Mouse (Mus musculus): Measurements from ENCODE around the gene Mief1.
A peak's percentile ranks its signal among the peaks of the same experiment; 100 is the strongest.

The Mief1 gene

GRCm38 (mm10) chr15:80263610-80264575 is 30.1 kb downstream of the Mief1 start, which contains the start of gene Rps19bp1:
Gene Rps19bp1 (minus strand): TSS chr15:80264315.
- peak; percentile 96 for DNase-seq (ENCODE audit: low read depth)

GRCm38 (mm10) chr15:80266281-80266680 is 32.5 kb downstream of the Mief1 start:
- DNase-seq (ENCODE audit: low read depth): peak; percentile 84

GRCm38 (mm10) chr15:80271858-80272396 is 38.1 kb downstream of the Mief1 start:
- no peak for DNase-seq (ENCODE audit: low read depth)

- no peak for DNase-seq (ENCODE audit: low read depth)
Observed at GRCm38 (mm10) chr15:80277107-80277506, 43.3 kb downstream of the Mief1 start.

GRCm38 (mm10) chr15:80277625-80278024 is 43.8 kb downstream of the Mief1 start:
- DNase-seq (ENCODE audit: low read depth): peak; percentile 66

GRCm38 (mm10) chr15:80278121-80278759 is 44.4 kb downstream of the Mief1 start:
- no peak for DNase-seq (ENCODE audit: low read depth)

- no peak for DNase-seq (ENCODE audit: low read depth)
Observed at GRCm38 (mm10) chr15:80279053-80279452, 45.2 kb downstream of the Mief1 start.

GRCm38 (mm10) chr15:80280646-80281045 is 46.8 kb downstream of the Mief1 start:
- peak; percentile 46 for DNase-seq (ENCODE audit: low read depth)

- DNase-seq (ENCODE audit: low read depth): no peak
Observed at GRCm38 (mm10) chr15:80286851-80287415, 53.1 kb downstream of the Mief1 start, which contains the start of gene Cacna1i. Gene Cacna1i (plus strand): TSS chr15:80287238.

- no peak for DNase-seq (ENCODE audit: low read depth)
Observed at GRCm38 (mm10) chr15:80288036-80288435, 54.2 kb downstream of the Mief1 start.

- DNase-seq (ENCODE audit: low read depth): peak; percentile 80
Observed at GRCm38 (mm10) chr15:80289436-80289835, 55.6 kb downstream of the Mief1 start.

- DNase-seq (ENCODE audit: low read depth): no peak
Observed at GRCm38 (mm10) chr15:80297146-80297545, 63.3 kb downstream of the Mief1 start.

All from 416B (cell line).